Mouse (Mus musculus): ENCODE data around the gene Smcr8. TPM values are rescaled to one million over a fixed set of nuclear protein-coding genes. Genes with fewer than 3 reads are reported as not detected.

Gene Smcr8
- polyA plus RNA-seq (2014; fragmentation: Illumina TruSeq; extraction: RNeasy Lipid Tissue Mini Kit (QIAGEN cat#74804); ENCODE audit: low read depth, low replicate concordance): 11.4 TPM

GRCm38 (mm10) chr11:60776829-60777740 lies at the start of gene Smcr8, which contains the start of gene Top3a:
Gene Smcr8 (plus strand): TSS chr11:60777524.
Gene Top3a (minus strand): TSS chr11:60777365.

GRCm38 (mm10) chr11:60728260-60728761 lies 49.0 kb upstream of the Smcr8 start, which contains the start of gene Mief2:
Gene Mief2 (plus strand): TSS chr11:60728398.

GRCm38 (mm10) chr11:60811618-60812017 lies 34.3 kb downstream of the Smcr8 start, which contains the start of gene Shmt1:
Gene Shmt1 (minus strand): TSS chr11:60811718.

GRCm38 (mm10) chr11:60830433-60831052 lies 53.2 kb downstream of the Smcr8 start, which contains the start of gene Dhrs7b:
Gene Dhrs7b (plus strand): TSS chr11:60830631.

Other genes with a start within 250 kb of the Smcr8 start
- 48.5 TPM for gene Alkbh5, start 241.1 kb upstream of the Smcr8 start, polyA plus RNA-seq (2014; fragmentation: Illumina TruSeq; extraction: RNeasy Lipid Tissue Mini Kit (QIAGEN cat#74804); ENCODE audit: low read depth, low replicate concordance)
- 11.0 TPM for gene Llgl1, start 77.8 kb upstream of the Smcr8 start, polyA plus RNA-seq (2014; fragmentation: Illumina TruSeq; extraction: RNeasy Lipid Tissue Mini Kit (QIAGEN cat#74804); ENCODE audit: low read depth, low replicate concordance)
- 100 TPM for gene Flii, start 50.3 kb upstream of the Smcr8 start, polyA plus RNA-seq (2014; fragmentation: Illumina TruSeq; extraction: RNeasy Lipid Tissue Mini Kit (QIAGEN cat#74804); ENCODE audit: low read depth, low replicate concordance)
- 33.0 TPM for gene Mief2, start 49.1 kb upstream of the Smcr8 start, polyA plus RNA-seq (2014; fragmentation: Illumina TruSeq; extraction: RNeasy Lipid Tissue Mini Kit (QIAGEN cat#74804); ENCODE audit: low read depth, low replicate concordance)
- gene Top3a, start 159 bp upstream of the Smcr8 start, polyA plus RNA-seq (2014; fragmentation: Illumina TruSeq; extraction: RNeasy Lipid Tissue Mini Kit (QIAGEN cat#74804); ENCODE audit: low read depth, low replicate concordance): 4.1 TPM
- gene Shmt1, start 34.2 kb downstream of the Smcr8 start, polyA plus RNA-seq (2014; fragmentation: Illumina TruSeq; extraction: RNeasy Lipid Tissue Mini Kit (QIAGEN cat#74804); ENCODE audit: low read depth, low replicate concordance): 6.6 TPM
- gene Dhrs7b, start 53.1 kb downstream of the Smcr8 start, polyA plus RNA-seq (2014; fragmentation: Illumina TruSeq; extraction: RNeasy Lipid Tissue Mini Kit (QIAGEN cat#74804); ENCODE audit: low read depth, low replicate concordance): 19.7 TPM
- gene Tmem11, start 101.7 kb downstream of the Smcr8 start, polyA plus RNA-seq (2014; fragmentation: Illumina TruSeq; extraction: RNeasy Lipid Tissue Mini Kit (QIAGEN cat#74804); ENCODE audit: low read depth, low replicate concordance): 37.8 TPM
- gene Natd1, start 137.2 kb downstream of the Smcr8 start, polyA plus RNA-seq (2014; fragmentation: Illumina TruSeq; extraction: RNeasy Lipid Tissue Mini Kit (QIAGEN cat#74804); ENCODE audit: low read depth, low replicate concordance): 9.7 TPM
- 77.8 TPM for gene Map2k3, start 154.5 kb downstream of the Smcr8 start, polyA plus RNA-seq (2014; fragmentation: Illumina TruSeq; extraction: RNeasy Lipid Tissue Mini Kit (QIAGEN cat#74804); ENCODE audit: low read depth, low replicate concordance)
- 21.0 TPM for gene Kcnj12, start 245.0 kb downstream of the Smcr8 start, polyA plus RNA-seq (2014; fragmentation: Illumina TruSeq; extraction: RNeasy Lipid Tissue Mini Kit (QIAGEN cat#74804); ENCODE audit: low read depth, low replicate concordance)